Comparison of ENCODE assay signal across 19 mouse cellular contexts in the genomic region with DNA sequence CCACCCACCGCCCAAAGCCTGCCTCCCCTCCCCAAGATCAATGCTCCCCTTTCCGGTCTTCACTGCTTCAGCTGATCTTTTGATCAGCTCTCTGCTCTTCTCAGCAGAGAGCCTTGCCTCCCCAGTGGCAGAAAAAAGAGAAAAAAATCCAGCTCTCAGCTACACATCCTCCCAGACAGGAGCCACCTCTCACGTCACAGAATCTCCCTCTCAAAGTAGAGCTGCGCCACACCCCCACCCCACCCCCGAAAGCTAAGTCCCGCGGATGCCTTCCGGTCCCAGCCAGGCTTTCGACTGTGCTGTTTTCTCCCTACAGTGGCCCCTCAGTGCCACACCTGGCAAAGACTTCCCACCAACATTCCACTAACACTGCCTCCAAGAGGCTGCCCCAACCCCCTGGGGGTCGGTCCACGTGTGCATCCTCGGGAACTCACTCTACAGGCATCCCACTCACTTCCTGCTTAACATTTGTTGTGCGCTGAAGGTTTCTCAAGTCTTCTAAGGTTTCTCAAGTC.
A peak's percentile ranks its signal among the peaks of the same experiment; 100 is the strongest.
DNase-seq lines count a peak whose midpoint lies in the region; ATAC-seq lines count a peak whose summit lies in the region.
"Had no signal": no experiment of that assay in that cellular context is flagged by ENCODE, and none has a peak within 500 bp of the region (broad histone marks: within the 10 kb centered on the region; RNA-seq: fewer than 3 reads in every experiment).

No protein-coding gene starts in this region.

- H3K4me2 ChIP-seq in kidney, embryonic 15.5 days, result peak overlapping the region; percentile 28; the same call in 1 of the 2 replicates
- no peak overlapping the region for H3K4me2 ChIP-seq in forebrain, embryonic 12.5 days
- H3K4me2 ChIP-seq: embryonic facial prominence, embryonic 15.5 days; heart, embryonic 11.5 days; liver, embryonic 15.5 days had no signal

- no peaks in the 10 kb centered on the region for H3K36me3 ChIP-seq in kidney, embryonic 15.5 days
- no peaks in the 10 kb centered on the region for H3K36me3 ChIP-seq in forebrain, embryonic 12.5 days (replicated peaks)
- H3K36me3 ChIP-seq: embryonic facial prominence, embryonic 15.5 days; liver, embryonic 15.5 days had no signal

- H3K9ac ChIP-seq in kidney, embryonic 15.5 days, result no peak overlapping the region
- H3K9ac ChIP-seq in forebrain, embryonic 12.5 days, result no peak overlapping the region
- H3K9ac ChIP-seq: embryonic facial prominence, embryonic 15.5 days; liver, embryonic 15.5 days had no signal

- DNase-seq in kidney, postnatal 25 days, result no peak
- peak; percentile 12 for DNase-seq in T-cell, adult 2 months (ENCODE audit: low spot score)
- no peak for DNase-seq in cerebellum, adult 9-10 months
- DNase-seq: cerebellum, postnatal 36 days; gastrocnemius, postnatal 25 days; heart, postnatal 36 days; midbrain, embryonic 14.5 days; thymus, adult 18-20 months had no signal

- no peaks in the 10 kb centered on the region for H3K27me3 ChIP-seq in kidney, embryonic 15.5 days
- peaks cover 10% of the 10 kb centered on the region; the same call in 1 of the 2 replicates for H3K27me3 ChIP-seq in forebrain, embryonic 12.5 days
- H3K27me3 ChIP-seq: embryonic facial prominence, embryonic 15.5 days; liver, embryonic 15.5 days had no signal

- no peak overlapping the region for H3K4me3 ChIP-seq in kidney, embryonic 15.5 days (replicated peaks)
- no peak overlapping the region for H3K4me3 ChIP-seq in forebrain, embryonic 12.5 days (replicated peaks)
- H3K4me3 ChIP-seq: embryonic facial prominence, embryonic 15.5 days; liver, embryonic 15.5 days; myocyte had no signal

- H3K27ac ChIP-seq in kidney, embryonic 15.5 days, result no peak overlapping the region
- no peak overlapping the region for H3K27ac ChIP-seq in forebrain, embryonic 12.5 days
- H3K27ac ChIP-seq: embryonic facial prominence, embryonic 15.5 days; hindbrain, postnatal 0 days; liver, embryonic 15.5 days had no signal

- WGBS in kidney, embryonic 15.5 days, result 19% methylated on average over 13 of the region's 13 CpGs
- WGBS in forebrain, embryonic 12.5 days, result 52% methylated on average over 13 of the region's 13 CpGs

- H3K4me1 ChIP-seq in kidney, embryonic 15.5 days, result 0 out of 2 replicates have a peak, but pooled peaks cover 3% of the 10 kb centered on the region
- no peaks in the 10 kb centered on the region; the same call in 1 of the 2 replicates for H3K4me1 ChIP-seq in forebrain, embryonic 12.5 days
- H3K4me1 ChIP-seq: liver, embryonic 15.5 days had no signal

- no peaks in the 10 kb centered on the region for H3K9me3 ChIP-seq in kidney, embryonic 15.5 days (replicated peaks)
- H3K9me3 ChIP-seq in forebrain, embryonic 12.5 days, result no peaks in the 10 kb centered on the region
- H3K9me3 ChIP-seq: embryonic facial prominence, embryonic 15.5 days; liver, embryonic 15.5 days had no signal

- ATAC-seq in kidney, embryonic 15.5 days (replicated peaks; ENCODE audit: low FRiP score), result no peak
- peak; percentile 76 for ATAC-seq in inflammation-experienced regulatory T-cells, adult 6 months
- ATAC-seq in forebrain, embryonic 12.5 days (ENCODE audit: low FRiP score), result no peak
- no peak for ATAC-seq in erythroid progenitor cell, adult 5-6 weeks (replicated peaks; ENCODE audit: low FRiP score, poor library complexity, severe bottlenecking)
- ATAC-seq: forebrain, embryonic 14.5 days; hindbrain, postnatal 0 days; lung, postnatal 0 days had no signal
